Mouse (Mus musculus) kidney, postnatal 36 days (tissue): ENCODE measurements around the gene Mapk3.

ENCODE experiments used
- DNase-seq, 2 experiments: peaks; one replicate each; pipeline ENCODE4 v3.0.0; 2021 to 2022; ENCODE audit warnings: mixed read lengths in 2 of 2

Gene Mapk3

GRCm38 (mm10) chr7:126784469-126784868 lies 25.1 kb downstream of the Mapk3 start:
- DNase-seq: no peak

DNA sequence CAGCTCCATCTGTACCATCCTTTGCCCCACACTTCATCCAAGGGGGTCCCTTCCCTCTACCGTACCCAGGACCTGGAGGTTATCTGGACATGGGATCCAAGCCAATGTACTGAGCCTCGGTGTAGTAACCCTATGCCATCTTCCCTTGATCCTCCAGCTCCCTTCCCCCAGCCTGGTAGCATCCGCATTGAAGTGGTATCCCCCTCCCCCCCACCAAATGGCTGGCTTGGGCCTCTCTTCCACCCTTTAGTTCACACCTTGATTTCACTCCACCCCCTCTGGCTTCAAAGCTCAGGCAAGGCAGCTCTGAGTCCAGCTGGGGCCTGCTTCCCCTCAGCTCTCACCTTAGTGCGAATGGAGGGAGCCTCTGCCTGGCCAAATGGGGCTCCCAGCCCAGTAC lies 25.7 kb downstream of the Mapk3 start:
- DNase-seq: no peak

GRCm38 (mm10) chr7:126786142-126786541 lies 26.7 kb downstream of the Mapk3 start:
- DNase-seq: no peak

DNA sequence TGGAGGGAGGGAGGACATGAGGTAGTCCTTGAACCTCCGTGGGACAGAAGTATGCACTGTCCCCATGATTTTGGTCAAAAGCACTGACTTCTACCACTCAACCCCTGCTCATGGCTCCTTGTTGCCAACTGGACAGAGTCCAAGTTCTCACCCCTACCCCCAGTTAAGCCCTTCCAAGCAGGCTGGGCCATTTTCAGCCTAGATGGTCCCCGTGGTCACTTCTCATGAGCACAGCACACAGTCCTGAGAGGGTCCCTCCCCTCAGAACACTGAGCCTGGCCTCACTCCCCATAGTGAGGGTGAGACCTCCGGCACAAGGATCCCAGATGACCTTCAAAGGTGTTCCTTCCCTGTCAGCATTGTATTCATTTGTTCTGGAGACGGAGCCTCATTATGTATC lies 29.7 kb downstream of the Mapk3 start:
- no peak for DNase-seq

GRCm38 (mm10) chr7:126791851-126792720 lies 32.7 kb downstream of the Mapk3 start, which contains the start of gene Ppp4c:
Gene Ppp4c (minus strand): TSS chr7:126792496.
- peak; percentile 98 to 99 for DNase-seq

DNA sequence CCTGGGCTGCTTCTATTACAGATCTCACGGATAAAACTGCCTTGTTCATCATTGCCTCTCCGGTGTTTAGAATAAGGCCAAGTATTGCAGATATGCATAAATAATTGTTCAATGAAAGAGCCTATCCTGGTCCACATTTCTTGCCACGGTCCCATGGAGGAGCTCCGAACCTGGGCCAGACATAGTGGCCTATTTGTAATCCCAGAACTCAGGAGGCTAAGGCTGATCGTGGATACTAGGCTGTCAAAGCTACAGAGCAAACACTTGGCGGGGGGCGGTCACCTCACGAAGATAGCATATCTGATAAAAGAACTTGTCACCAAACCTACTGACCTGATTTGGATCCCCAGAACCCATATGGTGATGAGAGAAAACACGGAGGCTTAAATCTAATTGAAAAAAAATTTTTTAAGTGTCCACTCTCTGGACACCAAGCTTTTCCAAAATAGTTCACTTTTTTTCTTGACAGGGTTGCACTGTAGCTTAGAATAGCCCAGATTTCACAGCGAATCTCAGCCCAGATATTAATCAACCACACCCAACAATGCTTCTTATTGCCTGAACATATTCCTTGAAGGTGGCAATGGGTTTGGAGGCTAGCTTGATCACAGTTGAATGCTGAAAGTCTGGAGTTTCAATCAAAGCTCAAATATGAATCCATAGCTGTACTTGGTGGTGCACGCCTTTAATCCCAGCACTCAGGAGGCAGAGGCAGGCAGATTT lies 33.5 kb downstream of the Mapk3 start:
- DNase-seq: no peak

GRCm38 (mm10) chr7:126793456-126794270 lies 34.3 kb downstream of the Mapk3 start:
- no peak for DNase-seq

DNA sequence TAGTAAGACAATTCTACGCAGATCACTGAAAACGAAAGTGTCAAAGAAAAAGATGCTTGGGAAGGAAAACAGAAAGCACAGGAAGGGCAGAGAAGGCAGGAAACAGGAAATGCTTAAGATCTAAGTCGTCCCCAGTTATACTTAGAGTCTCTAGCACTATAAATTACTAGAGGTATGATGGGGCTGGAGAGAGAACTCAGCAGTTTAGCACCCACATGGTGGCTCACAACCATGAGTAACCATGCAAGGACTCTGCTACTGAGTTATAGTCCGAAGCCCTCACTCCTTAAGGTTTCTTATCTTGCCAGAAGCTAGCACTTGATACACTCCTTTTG lies 34.8 kb downstream of the Mapk3 start:
- DNase-seq: no peak

DNA sequence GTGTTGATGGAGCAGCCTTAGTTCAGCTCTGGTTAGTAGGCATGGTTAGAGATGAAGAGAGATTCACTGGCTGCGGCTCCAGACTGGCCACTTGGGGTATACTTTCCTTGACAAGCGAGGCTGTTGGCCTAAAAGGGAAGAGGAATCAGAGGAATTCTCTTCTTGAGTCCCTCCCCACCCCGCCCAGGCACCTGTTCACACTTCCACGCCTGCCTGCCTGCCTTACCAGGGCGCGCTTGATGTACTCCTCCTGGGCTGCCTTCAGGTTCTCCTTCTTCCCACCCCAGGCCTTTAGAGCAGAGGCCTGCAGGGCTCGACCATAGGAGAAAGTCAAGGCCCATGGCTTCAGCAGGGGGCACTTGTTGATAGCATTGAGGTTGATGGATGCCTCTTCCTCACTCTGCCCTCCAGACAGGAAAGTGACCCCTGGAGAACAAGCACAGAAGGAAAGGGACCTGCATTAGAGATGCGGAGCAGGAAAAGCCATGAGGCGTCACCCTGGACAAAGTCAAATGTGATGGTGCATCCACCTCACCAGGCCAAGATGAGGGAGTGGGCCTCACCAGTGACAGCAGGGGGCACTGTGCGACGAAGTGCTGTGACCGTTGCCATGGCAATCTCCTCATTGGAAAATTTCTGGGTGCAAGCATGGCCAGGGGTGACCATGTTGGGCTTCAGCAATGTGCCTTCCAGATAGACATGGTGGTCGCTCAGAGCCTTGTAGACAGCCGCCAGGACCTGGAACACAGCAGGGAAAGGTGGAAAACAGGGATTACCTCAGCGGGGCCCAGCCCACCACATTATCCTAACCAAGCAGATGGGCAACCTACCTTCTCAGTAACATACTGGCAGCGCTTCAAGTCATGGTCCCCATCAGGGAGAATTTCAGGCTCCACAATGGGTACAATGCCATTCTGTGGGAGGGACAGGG lies 36.3 kb downstream of the Mapk3 start:
- no peak for DNase-seq

DNA sequence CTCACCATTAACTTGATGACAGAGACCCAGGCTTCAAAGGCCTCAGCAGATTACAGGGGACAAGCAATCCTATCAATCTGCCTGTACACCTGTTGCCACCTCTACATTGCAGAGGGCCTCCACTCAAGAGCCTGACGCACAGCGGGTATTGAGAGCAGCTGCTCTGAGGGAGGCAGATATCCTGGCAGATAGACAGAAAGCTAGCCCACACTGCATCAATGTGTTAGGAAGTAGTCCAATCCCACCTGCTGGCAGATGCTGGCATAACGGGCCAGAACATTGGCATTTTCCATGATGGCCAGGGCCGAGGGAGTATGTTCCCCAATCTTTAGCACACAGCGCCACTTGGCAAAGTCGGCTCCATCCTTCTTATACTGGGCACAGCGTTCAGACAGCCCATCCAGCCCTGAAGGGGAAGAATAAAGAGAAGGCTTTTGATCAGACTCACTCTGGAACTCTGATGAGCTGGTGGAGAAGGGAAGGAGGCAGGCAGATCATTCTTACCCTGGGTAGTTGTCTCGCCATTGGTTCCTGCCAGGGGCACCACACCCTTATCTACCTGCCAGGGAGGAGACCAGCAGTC lies 37.0 kb downstream of the Mapk3 start:
- DNase-seq: peak in 1 of 2 experiments; percentile 53

DNA sequence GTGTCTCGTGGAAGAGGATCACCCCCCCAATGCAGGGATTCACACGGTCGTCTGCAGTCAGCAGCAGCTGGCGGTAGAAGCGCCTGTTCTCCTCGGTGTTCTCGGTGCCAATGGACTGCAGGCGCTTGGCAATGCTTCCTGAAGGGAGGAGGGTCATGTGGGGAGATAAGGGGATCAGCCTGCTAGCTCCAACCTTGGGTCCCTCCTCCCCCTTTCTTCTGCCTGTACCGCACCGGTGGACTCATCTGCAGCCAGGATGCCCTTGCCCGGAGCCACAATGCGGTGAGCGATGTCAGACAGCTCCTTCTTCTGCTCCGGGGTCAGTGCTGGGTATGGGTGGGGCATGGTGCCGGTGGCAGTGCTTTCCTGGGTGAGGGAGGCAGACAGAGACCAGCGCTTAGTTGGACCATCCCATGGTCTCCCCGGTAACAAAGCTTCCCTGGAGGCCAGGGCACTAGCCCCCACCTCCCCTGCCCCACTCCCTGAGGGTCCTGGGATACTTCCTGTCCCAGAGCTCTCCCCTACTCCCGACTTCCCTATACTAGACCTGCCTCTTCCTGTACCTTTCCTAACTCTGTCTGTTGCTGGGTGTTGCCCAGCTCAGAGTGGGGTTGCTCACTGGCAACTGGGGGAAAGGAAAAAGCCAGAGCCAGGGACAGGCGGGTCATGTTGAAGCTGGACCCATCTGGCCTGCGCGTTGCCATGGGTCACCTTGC lies 38.2 kb downstream of the Mapk3 start, which contains the start of gene Fam57b:
Gene Fam57b, plus strand, starts transcription at position 258 of the 716 bp plus-strand sequence.
- peak in 1 of 2 experiments; percentile 41 for DNase-seq

DNA sequence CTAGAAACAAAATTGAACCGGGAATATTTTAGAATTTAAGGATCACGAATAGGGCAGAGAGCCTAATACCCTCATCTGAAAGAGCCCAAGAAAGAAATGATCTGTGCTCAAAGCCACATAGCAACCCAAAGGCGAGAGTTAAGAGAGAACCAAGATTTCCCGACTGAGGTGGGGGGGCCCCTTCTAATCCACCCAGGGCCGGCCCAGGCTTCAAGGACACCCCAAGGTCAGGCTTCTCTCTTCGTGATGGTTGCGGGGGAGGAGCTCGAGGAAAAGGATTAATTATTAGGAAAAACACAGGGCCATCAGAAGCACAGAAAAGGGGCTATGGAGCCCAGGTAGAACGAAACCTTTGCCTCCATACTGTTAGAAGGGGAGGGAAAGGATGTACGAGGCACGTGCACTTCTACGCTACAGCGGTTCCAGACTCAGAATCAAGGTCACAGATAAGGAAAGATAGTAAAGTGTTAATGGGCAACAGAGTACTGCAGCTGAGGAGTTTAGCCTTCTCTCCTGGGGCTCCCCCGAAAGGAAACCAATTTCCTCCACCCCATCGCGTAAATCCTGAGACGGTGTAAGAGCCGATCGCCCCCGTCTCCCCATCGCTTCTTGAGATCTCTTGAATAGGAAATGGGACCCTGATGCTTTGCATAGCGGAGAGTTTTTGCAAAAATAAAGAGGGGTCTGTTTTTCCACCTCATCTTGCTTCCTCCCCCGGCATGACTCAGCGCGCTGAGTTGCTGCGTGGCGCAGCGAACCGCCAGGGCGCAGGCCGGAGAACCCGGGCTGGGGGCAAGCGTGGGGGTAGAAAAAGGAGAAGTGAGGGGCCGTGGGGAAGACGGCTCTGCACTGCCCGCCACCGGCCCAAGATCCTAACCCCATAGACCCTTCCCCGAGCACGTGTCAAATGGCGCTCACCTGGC lies 39.0 kb downstream of the Mapk3 start:
- peak; percentile 37 to 71 for DNase-seq

- peak; percentile 97 to 99 for DNase-seq
Measured at GRCm38 (mm10) chr7:126799050-126799467, 39.7 kb downstream of the Mapk3 start.

DNA sequence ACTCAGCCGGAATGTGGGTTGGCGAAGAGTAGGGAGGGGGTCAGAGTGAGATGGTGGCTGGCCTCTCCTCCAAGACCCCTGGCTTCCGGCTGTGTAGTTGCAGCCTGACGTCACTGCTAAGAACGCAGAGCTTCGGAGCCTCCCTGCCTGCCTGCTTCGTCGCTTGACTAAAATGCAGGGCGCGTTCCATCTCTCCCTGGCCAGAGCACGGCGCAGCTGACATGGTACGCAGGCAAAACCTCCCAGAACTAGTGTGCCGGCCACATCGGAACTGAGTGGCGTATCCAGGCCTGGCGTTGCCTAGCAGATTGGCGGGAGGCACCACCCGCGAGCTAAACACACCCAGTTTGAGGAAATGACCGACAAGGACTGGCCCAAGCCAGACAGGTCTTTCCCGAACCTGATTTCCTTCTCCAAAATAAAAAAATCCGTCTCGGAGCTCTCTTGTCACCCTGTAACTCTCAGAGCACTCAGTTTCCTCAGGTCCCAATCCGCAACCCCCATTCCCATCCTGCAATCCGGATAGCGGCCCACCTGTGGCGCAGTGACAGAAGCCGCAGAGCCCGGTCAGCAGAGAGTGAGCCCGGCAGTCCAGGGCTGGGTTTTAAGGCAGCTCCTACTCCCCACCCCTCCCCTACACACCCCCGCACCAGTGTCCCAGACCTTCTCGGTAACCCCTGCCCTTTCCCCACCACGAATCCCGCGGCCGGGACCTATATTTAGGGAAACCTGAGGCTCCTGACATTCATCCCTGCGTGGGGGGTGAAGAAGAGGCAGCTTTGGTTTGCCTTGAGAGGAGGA lies 40.3 kb downstream of the Mapk3 start:
- DNase-seq: no peak

DNA sequence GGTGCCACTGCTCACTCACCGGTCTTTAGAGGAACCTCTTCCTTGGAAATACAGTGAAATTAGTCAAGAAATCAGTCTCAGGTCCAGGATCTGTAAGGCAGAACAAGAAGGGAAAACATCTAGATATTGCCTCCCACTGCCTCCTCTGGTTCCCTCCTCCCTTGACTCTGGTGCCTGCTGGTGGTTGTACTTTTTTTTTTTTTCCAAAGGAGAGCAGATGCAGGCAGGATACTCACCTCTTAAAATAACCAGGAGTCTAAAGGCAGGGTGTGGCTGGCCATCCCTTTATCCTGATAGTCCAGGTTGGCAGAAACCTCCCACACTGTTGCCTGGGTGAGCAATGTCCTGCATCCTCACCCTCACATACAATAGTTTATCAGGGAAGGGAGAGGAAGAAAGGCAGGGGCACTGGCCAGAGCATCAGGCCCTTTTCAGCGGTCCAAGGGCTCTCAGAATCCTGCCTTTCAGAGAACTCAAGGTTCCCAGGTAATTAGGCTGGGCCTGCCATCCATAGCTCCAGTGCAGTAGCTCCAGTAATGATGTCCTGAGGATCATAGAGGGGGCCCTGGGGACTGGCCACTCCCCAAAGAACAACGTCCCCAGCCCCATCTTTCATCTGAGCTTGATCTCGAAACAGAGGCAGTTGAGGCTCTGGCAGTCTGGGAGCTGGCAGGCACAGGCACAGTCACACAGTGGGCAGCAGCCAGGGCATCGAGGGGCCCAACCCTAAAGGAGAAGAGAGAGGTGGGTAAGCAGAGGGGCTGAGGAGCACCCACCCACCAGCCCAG lies 41.1 kb downstream of the Mapk3 start:
- no peak for DNase-seq

GRCm38 (mm10) chr7:126801057-126801422 lies 41.6 kb downstream of the Mapk3 start:
- no peak for DNase-seq

DNA sequence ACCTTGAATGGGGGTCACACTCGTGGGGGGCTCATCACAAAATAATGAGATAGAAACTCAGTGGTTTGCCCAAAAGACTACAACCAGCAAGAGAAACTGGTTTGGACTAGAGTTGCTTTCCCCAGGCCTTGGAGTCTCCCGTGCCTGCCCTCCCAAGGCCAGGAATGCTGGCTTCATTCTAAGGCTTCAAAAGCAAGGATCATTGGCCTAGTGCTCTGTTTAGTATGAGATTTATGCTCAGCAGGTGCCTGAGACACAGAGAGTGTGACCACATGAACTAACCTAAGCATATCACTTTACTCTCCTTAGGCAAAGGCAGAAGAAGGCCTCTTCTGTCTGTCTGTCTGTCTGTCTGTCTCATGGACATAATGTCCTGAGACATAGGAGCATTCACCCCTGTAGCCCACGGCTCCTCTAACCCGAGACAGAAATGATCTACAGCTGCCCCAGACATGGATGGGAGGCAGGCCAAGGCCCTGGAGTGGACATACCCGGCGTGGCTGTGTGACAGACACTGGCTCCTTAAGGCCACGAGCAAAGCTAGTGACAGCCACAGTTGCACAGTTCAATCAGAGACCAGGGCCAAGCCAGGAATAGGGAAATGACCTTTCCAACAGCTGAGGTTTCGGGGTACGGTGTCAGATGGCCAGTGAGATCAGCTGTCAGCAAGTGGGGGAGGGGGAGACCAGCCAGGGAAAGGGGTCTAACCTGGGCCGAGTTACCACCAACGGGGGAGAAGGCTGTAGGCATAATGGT lies 42.9 kb downstream of the Mapk3 start:
- DNase-seq: no peak
